8 mouse cellular contexts compared by ENCODE assay signal in genomic region chr4:154960690-154961225, GRCm38 (mm10). TPM values are rescaled to one million over a fixed set of nuclear protein-coding genes. Genes with fewer than 3 reads are reported as not detected.
DNase-seq lines count a peak whose midpoint lies in the region; ATAC-seq and TF ChIP-seq lines count a peak whose summit lies in the region.

Hes5 (plus strand) TSS chr4:154960923.

- in situ Hi-C loops in CH12.LX (cut with MboI; ENCODE audit: low pct_ligation_motif_present, low pct_unique_long_range_greater_than_20kb, low sequenced_read_pairs), result loop anchor here (25.0 kb wide), 1 partner anchor 277 kb away; the partner anchor contains the start of gene Faap20

- peak; percentile 41 for DNase-seq in gastrocnemius, adult 2 months
- DNase-seq in gastrocnemius, postnatal 4 days (ENCODE audit: low spot score in 2 of 2), result no peak
- no peak for DNase-seq in CH12.LX (ENCODE audit: extremely low read depth)
- peak; percentile 55 for DNase-seq in induced T-regulatory cell, adult 2 months (ENCODE audit: low read depth)
- DNase-seq in liver, embryonic 13.5 days, result no peak
- DNase-seq in right cerebral cortex, postnatal 36 days (ENCODE audit: low spot score in 2 of 2), result peak; percentile 49 to 52
- DNase-seq in urinary bladder, postnatal 14 days (ENCODE audit: low spot score), result no peak

- H3K4me3 ChIP-seq in gastrocnemius, adult 2 months, result peak within 1 kb of the TSS; percentile 82
- H3K4me3 ChIP-seq in CH12.LX (replicated peaks in 1 of 3; ENCODE audit: low read depth in 2 of 3, low read length in 2 of 3, poor library complexity in 1 of 3), result peak within 1 kb of the TSS; percentile 55 to 75 (median 61)
- peak within 1 kb of the TSS; percentile 44 for H3K4me3 ChIP-seq in embryonic facial prominence, embryonic 12.5 days
- H3K4me3 ChIP-seq in liver, embryonic 13.5 days (replicated peaks), result peak within 1 kb of the TSS; percentile 46

- dilution Hi-C loops in CH12.LX (cut with MboI; ENCODE audit: extremely low pct_ligation_motif_present, extremely low pct_unique_long_range_greater_than_20kb, low sequenced_read_pairs), result no loop called here

- peaks cover 23 to 68% of the 10 kb centered on the region in 2 experiments; a peak in 3 of 4 replicates for H3K4me1 ChIP-seq in CH12.LX (ENCODE audit: control insufficient read depth in 1 of 2, insufficient read depth in 2 of 2)
- peaks cover 51% of the 10 kb centered on the region for H3K4me1 ChIP-seq in embryonic facial prominence, embryonic 12.5 days
- peaks cover 48% of the 10 kb centered on the region for H3K4me1 ChIP-seq in liver, embryonic 13.5 days (replicated peaks)

- peaks cover 17% of the 10 kb centered on the region for H3K79me2 ChIP-seq in CH12.LX (replicated peaks; ENCODE audit: control insufficient read depth, extremely low read depth, insufficient read depth, poor library complexity, severe bottlenecking)

- H3K4me2 ChIP-seq in CH12.LX (ENCODE audit: insufficient read depth, low read depth, poor library complexity, severe bottlenecking), result peak within 1 kb of the TSS; percentile 88
- peak within 1 kb of the TSS; percentile 77 for H3K4me2 ChIP-seq in embryonic facial prominence, embryonic 12.5 days (replicated peaks)
- peak within 1 kb of the TSS; percentile 61 for H3K4me2 ChIP-seq in liver, embryonic 13.5 days

- peak within 1 kb of the TSS; percentile 40 for H3K27ac ChIP-seq in gastrocnemius, adult 2 months
- peak within 1 kb of the TSS; percentile 0; the same call in 1 of the 2 replicates for H3K27ac ChIP-seq in CH12.LX (ENCODE audit: insufficient read depth, low read depth)
- no peak within 1 kb of the TSS for H3K27ac ChIP-seq in embryonic facial prominence, embryonic 12.5 days
- no peak within 1 kb of the TSS for H3K27ac ChIP-seq in liver, embryonic 13.5 days

- WGBS in embryonic facial prominence, embryonic 12.5 days, result 1% methylated on average over 65 of the region's 65 CpGs
- 2% methylated on average over 55 of the region's 65 CpGs for WGBS in liver, embryonic 13.5 days (ENCODE audit: insufficient replicate concordance)

- TF ChIP-seq EP300 in CH12.LX (IDR thresholded peaks at IDR 0.05; ENCODE audit: low read length), result no peak

- peaks cover 0 to 6% of the 10 kb centered on the region in 2 experiments for H3K36me3 ChIP-seq in CH12.LX (replicated peaks in 1 of 2; ENCODE audit: control insufficient read depth in 1 of 2, insufficient read depth in 1 of 2, low read length in 1 of 2)
- no peaks in the 10 kb centered on the region for H3K36me3 ChIP-seq in embryonic facial prominence, embryonic 12.5 days
- peaks cover 2% of the 10 kb centered on the region for H3K36me3 ChIP-seq in liver, embryonic 13.5 days

- intact Hi-C loops in gastrocnemius, adult 2 months (cut with DNase I), result loop anchor here (5.0 kb wide), 2 partner anchors 83 to 107 kb away; partner anchors contain the start of gene Pex10

- H3K9me3 ChIP-seq in CH12.LX (replicated peaks; ENCODE audit: low read length), result no peaks in the 10 kb centered on the region
- no peaks in the 10 kb centered on the region for H3K9me3 ChIP-seq in embryonic facial prominence, embryonic 12.5 days
- no peaks in the 10 kb centered on the region for H3K9me3 ChIP-seq in liver, embryonic 13.5 days (replicated peaks)

- peak; percentile 17 for ATAC-seq in embryonic facial prominence, embryonic 12.5 days (ENCODE audit: insufficient number of reproducible peaks, insufficient read depth, low FRiP score, low TSS enrichment)
- no peak for ATAC-seq in liver, embryonic 13.5 days (ENCODE audit: low read depth)

- peak within 1 kb of the TSS; percentile 48 for H3K9ac ChIP-seq in CH12.LX (ENCODE audit: insufficient read depth, low read depth)
- H3K9ac ChIP-seq in embryonic facial prominence, embryonic 12.5 days, result peak within 1 kb of the TSS; percentile 65
- H3K9ac ChIP-seq in liver, embryonic 13.5 days, result no peak within 1 kb of the TSS

- peaks cover 60% of the 10 kb centered on the region for H3K27me3 ChIP-seq in CH12.LX (replicated peaks)
- peaks cover 68% of the 10 kb centered on the region for H3K27me3 ChIP-seq in embryonic facial prominence, embryonic 12.5 days
- peaks cover 80% of the 10 kb centered on the region for H3K27me3 ChIP-seq in liver, embryonic 13.5 days

- no peak for TF ChIP-seq RAD21 in CH12.LX (IDR thresholded peaks at IDR 0.05; ENCODE audit: low read depth, low read length)

- TF ChIP-seq POLR2A in CH12.LX (IDR thresholded peaks at IDR 0.05; ENCODE audit: low read depth, low read length), result no peak

- no peak for TF ChIP-seq CTCF in gastrocnemius, adult 2 months (IDR thresholded peaks at IDR 0.05)
- no peak for TF ChIP-seq CTCF in CH12.LX (conservative IDR thresholded peaks at IDR 0.05 in 1 of 2, IDR thresholded peaks at IDR 0.05 in 1 of 2; ENCODE audit: low read depth in 2 of 2, low read length in 2 of 2)

TF ChIP-seq in CH12.LX, 34 proteins besides CTCF, POLR2A, EP300 and RAD21:
- no peak for TF ChIP-seq PAX5 (IDR thresholded peaks at IDR 0.05; ENCODE audit: low read length)
- TF ChIP-seq TBP (conservative IDR thresholded peaks at IDR 0.05; ENCODE audit: low read depth, low read length), result no peak
- TF ChIP-seq NRF1 (IDR thresholded peaks at IDR 0.05; ENCODE audit: low read depth, low read length), result no peak
- no peak for TF ChIP-seq JUN (IDR thresholded peaks at IDR 0.05; ENCODE audit: insufficient read depth, low read depth, low read length)
- no peak; the same call in 1 of the 2 replicates for TF ChIP-seq SIN3A (IDR thresholded peaks at IDR 0.05; ENCODE audit: low read length)
- no peak for TF ChIP-seq MYC (IDR thresholded peaks at IDR 0.05; ENCODE audit: low read depth, low read length)
- TF ChIP-seq NELFE (IDR thresholded peaks at IDR 0.05; ENCODE audit: low read depth, low read length), result no peak
- no peak for TF ChIP-seq HCFC1 (IDR thresholded peaks at IDR 0.05; ENCODE audit: low read depth, low read length)
- no peak for TF ChIP-seq ELF1 (IDR thresholded peaks at IDR 0.05; ENCODE audit: low read depth, low read length)

RNA-seq across cellular contexts. Expression of gene Hes5, which starts in this region (rescaled TPM):
- total RNA-seq in gastrocnemius, adult 2 months (2021), result not detected
- total RNA-seq in gastrocnemius, postnatal 4 days (2021), result under 1 TPM; 0.49 to 0.67 TPM
- total RNA-seq in CH12.LX (2012; rRNA removed) (6.2 and 6.8 TPM in 2 replicates), CH12.LX (2014; rRNA removed) (2.1 and 2.7 TPM in 2 replicates)
- 1.5 and 1.7 TPM in 2 replicates for polyA plus RNA-seq in CH12.LX (2012; ENCODE audit: insufficient read length, low read depth)
- 29.6 and 37.3 TPM in 2 replicates for polyA plus RNA-seq in embryonic facial prominence, embryonic 12.5 days (2016; fragmentation: Nextera tagmentation; extraction: Ambion mirVana)
- polyA plus RNA-seq in liver, embryonic 13.5 days (2015; fragmentation: Nextera tagmentation; extraction: Ambion mirVana), result 0.08 and 0.23 TPM in 2 replicates

Comparison
In these comparisons a context has a peak if more than half of its experiments do, and no peak if none do; other contexts are left out.
1. RNA of gene Hes5 (polyA plus RNA-seq): 29.6 to 37.3 TPM in embryonic facial prominence, embryonic 12.5 days; 1.5 to 1.7 TPM in CH12.LX and 0.08 to 0.23 TPM in liver, embryonic 13.5 days; every median in the first group is over 10 times any median in the second.
2. Peak in DNase-seq, H3K4me3 ChIP-seq and H3K27ac ChIP-seq in gastrocnemius, adult 2 months; RNA of the gene not detected or under 1 TPM.
3. DNase-seq: peak in induced T-regulatory cell, adult 2 months (single experiment) and right cerebral cortex, postnatal 36 days (2 of 2); none in gastrocnemius, postnatal 4 days (0 of 2), CH12.LX (single experiment), liver, embryonic 13.5 days (single experiment) and urinary bladder, postnatal 14 days (single experiment).
4. Peak in every context shown above with its lines, with median percentiles within 50 percentile points of each other: H3K4me3 ChIP-seq and H3K4me2 ChIP-seq.